Mouse (Mus musculus): ENCODE results near the gene Riok1.

The Riok1 gene

GRCm38 (mm10) chr13:38064854-38065663, 28.3 kb downstream of the Riok1 start:
- peak; percentile 79 for DNase-seq (ENCODE audit: low spot score)

- DNase-seq (ENCODE audit: low spot score): no peak
Measured at GRCm38 (mm10) chr13:38070945-38071344, 34.1 kb downstream of the Riok1 start.

- DNase-seq (ENCODE audit: low spot score): peak; percentile 85
Measured at GRCm38 (mm10) chr13:38073374-38074307, 36.8 kb downstream of the Riok1 start.

- no peak for DNase-seq (ENCODE audit: low spot score)
Measured at GRCm38 (mm10) chr13:38074404-38074803, 37.6 kb downstream of the Riok1 start.

GRCm38 (mm10) chr13:38077113-38077512, 40.3 kb downstream of the Riok1 start:
- DNase-seq (ENCODE audit: low spot score): no peak

- DNase-seq (ENCODE audit: low spot score): no peak
Measured at GRCm38 (mm10) chr13:38078836-38079235, 42.0 kb downstream of the Riok1 start.

GRCm38 (mm10) chr13:38079366-38079765, 42.6 kb downstream of the Riok1 start:
- no peak for DNase-seq (ENCODE audit: low spot score)

- DNase-seq (ENCODE audit: low spot score): no peak
Measured at GRCm38 (mm10) chr13:38080014-38080413, 43.2 kb downstream of the Riok1 start.

GRCm38 (mm10) chr13:38080725-38081124, 43.9 kb downstream of the Riok1 start:
- DNase-seq (ENCODE audit: low spot score): no peak

GRCm38 (mm10) chr13:38081161-38081560, 44.4 kb downstream of the Riok1 start:
- no peak for DNase-seq (ENCODE audit: low spot score)

GRCm38 (mm10) chr13:38086711-38087110, 49.9 kb downstream of the Riok1 start:
- peak; percentile 82 for DNase-seq (ENCODE audit: low spot score)

- DNase-seq (ENCODE audit: low spot score): peak; percentile 57
Measured at GRCm38 (mm10) chr13:38088008-38088407, 51.2 kb downstream of the Riok1 start.

- DNase-seq (ENCODE audit: low spot score): peak; percentile 83
Measured at GRCm38 (mm10) chr13:38089449-38089848, 52.7 kb downstream of the Riok1 start.

GRCm38 (mm10) chr13:38089871-38090270, 53.1 kb downstream of the Riok1 start:
- peak; percentile 84 for DNase-seq (ENCODE audit: low spot score)

- DNase-seq (ENCODE audit: low spot score): no peak
Measured at GRCm38 (mm10) chr13:38096207-38096606, 59.4 kb downstream of the Riok1 start.

GRCm38 (mm10) chr13:38103406-38103805, 66.6 kb downstream of the Riok1 start:
- no peak for DNase-seq (ENCODE audit: low spot score)

GRCm38 (mm10) chr13:38104501-38104900, 67.7 kb downstream of the Riok1 start:
- no peak for DNase-seq (ENCODE audit: low spot score)

- DNase-seq (ENCODE audit: low spot score): no peak
Measured at GRCm38 (mm10) chr13:38109081-38109480, 72.3 kb downstream of the Riok1 start.

Measured in yolk sac, embryonic 10.5 days (tissue).